Mouse (Mus musculus) cerebellum, postnatal 4 days (tissue): ENCODE measurements around the gene Lyst.
"Not testable (repeated sequence)": the region's sequence is repeated elsewhere in the genome, so short reads cannot be mapped to it uniquely, and the experiment has no call there.

Source experiments
- DNase-seq, 2 experiments: peaks; one replicate each; pipeline ENCODE4 v3.0.0; 2022; ENCODE audit warnings: low spot score in 2 of 2, mixed read lengths in 1 of 2

Gene Lyst

GRCm38 (mm10) chr13:13590048-13591011 lies at the start of gene Lyst:
Gene Lyst, plus strand, starts transcription at chr13:13590397.
- DNase-seq, result peak; percentile 99

DNA sequence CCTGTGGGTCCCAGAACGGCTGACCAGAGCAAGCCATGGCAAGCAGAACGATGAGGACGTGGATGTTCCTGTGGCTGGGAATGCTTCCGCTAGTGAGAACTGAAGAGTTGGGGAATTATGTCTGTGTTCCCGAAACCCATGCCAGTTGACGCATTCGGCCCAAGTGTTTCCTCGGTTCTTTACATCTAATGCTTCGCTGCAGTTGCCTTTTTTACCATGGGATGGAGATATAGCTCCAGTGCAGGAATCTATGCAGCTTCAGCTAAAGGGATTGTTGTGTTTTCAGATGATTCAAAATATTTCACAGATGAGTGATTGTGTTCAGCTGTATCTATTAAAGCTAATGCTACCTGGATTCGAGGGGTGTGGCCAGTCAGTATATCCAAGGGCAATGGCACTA lies 47.1 kb upstream of the Lyst start:
- DNase-seq, result not testable (repeated sequence)

DNA sequence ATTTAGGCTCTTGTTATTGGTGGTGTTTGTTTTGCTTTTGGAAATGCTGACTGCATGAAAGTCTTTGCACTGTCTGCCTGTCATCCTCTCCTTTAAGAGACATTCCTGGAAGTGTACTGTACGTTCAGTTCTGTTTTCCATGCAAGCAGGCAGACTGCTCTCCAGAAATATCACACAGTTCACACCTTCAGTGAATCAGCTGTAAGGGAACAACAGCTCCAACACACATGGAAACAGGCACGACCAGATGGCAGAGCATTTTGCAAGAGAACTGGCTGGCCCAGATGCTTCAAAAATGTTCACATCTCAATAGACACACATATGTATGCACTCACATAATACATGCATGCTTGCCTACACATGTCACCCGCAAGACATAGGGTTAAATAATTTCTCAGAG lies 43.4 kb upstream of the Lyst start:
- DNase-seq, result no peak

DNA sequence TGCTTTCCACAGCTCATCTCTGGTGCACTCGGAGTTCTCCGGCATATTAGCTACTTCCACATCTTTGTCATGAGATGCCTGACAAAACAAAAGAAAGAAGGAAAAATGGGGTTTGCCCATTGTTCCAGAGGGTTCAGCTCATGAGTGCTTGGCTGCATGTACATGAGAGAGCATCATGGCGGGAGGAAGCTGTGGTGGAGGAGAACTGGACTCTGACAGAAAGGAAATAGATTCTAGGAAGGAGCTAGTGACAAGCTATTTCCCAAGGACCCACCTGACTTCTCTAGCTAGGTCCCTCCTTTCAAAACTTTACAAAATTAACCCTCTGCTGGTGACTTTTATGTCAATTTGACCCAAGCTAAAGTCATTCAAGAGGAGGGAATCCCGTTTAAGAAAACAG lies 42.3 kb upstream of the Lyst start:
- no peak for DNase-seq

DNA sequence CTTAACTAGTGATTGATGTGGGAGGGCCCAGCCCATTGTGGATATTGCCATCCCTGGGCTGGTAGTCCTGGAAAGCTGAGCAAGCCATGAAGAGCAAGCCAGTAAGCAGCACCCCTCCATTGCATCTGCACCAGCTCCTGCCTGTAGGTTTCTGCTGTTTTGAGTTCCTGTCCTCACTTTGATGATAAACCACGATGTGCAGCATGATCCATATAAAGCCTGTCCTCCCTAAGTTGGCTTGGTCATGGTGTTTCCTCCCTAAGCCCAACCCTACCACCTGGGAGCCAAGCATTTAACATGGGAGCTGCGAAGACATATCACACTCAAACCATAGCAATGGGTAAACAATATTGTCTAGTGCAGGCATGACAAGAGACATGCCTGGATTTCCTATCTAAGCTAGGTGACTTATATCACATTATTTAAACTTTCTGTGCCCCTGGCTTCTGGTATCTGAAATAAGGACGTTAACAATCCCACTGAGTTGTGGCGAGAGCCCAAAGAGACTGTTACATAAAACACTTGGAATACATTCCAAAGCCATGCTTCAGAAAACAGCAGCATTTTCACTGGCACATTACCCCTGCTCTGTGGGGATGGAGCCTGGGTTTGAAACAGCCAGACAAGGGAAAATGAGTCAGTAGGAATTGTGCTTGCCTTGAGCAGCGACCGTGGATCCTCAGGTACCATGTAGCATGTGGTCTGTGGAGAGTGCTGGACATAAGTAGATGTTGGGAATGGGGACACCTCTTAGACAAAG lies 41.6 kb upstream of the Lyst start:
- DNase-seq, result no peak

DNA sequence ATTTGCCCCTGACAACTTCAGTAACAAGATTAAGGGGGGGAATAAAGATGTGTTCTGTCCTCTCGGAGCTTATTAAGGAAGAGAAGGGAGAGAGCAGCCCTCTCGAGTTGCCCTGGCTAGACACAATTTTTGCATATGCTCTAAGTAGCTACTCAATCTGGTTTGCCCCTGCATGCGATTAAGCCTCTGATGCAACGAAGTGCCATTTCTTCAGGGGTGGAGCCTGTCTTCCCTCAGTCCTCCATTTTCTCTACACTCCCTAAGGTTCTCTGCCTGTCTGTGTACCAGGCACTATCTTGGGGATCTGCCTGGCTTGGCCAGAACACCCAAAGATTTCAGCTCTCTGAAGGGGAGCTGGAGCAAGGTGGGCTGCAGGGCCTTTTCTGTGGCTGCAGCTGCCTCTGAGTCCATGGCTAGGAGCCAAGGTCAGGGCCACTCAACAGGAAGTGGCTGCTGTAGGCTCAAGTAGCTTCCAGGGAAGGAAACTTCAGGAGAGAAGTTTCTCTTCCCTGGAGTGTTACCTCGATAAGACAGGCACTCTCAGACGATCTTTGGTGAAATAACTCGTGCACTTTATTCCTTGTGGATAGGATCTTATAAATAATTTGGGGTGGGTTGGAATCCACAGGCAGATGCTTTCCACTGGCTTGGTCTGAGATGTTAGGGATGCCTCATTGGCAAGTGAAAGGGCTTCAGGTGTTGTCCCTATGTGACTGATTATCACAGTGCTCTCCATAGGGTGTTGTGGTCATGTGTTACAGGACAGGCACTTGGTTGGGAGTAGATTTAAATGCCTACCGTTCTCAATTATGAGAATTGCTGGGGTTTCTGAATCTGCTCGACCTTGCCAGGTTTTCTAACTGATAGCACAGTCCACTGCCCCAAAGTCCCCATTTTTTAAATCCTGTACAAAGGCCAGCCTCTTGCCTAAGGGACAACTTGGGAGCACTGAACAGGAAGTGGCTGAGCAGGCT lies 40.2 kb upstream of the Lyst start:
- DNase-seq, result no peak

GRCm38 (mm10) chr13:13552020-13552419 lies 38.2 kb upstream of the Lyst start:
- no peak for DNase-seq

DNA sequence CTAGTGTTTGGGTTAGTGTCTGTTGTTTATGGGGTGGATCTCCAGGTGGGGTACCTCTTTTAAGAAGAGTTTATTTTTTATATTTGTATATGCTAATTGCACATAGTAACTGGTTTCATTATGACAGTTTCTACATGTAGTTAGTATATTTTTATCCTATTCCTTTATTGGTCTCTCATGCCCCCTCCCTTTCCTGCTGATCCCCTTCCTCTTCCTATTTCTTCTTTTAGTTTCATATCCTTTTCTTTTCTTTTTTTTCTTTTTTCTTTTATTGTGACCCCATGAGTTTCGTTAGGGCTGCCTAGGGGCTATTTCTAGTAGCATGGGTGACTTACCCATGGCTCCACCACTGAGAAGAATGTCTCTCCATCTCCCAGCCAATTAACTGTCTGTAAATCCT lies 36.5 kb upstream of the Lyst start:
- no peak for DNase-seq

DNA sequence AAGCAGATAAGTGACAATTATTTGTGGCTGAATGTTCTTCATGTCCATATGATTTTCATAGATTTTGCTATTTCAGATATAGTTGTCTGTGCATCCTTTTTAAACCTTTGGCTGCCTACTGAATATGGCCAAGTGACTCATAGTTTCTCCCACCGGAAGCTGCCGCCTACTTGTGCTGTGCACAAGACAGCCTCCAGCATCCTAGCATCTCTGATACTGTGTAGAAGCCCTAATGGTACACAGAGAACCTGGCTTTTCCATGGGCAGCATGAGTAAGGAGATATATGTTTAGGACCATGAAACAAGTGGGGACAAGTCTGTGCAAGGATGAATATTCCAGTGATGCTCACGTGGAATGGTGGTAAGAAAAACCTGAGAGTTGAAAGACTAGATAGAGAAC lies 35.0 kb upstream of the Lyst start:
- no peak for DNase-seq

DNA sequence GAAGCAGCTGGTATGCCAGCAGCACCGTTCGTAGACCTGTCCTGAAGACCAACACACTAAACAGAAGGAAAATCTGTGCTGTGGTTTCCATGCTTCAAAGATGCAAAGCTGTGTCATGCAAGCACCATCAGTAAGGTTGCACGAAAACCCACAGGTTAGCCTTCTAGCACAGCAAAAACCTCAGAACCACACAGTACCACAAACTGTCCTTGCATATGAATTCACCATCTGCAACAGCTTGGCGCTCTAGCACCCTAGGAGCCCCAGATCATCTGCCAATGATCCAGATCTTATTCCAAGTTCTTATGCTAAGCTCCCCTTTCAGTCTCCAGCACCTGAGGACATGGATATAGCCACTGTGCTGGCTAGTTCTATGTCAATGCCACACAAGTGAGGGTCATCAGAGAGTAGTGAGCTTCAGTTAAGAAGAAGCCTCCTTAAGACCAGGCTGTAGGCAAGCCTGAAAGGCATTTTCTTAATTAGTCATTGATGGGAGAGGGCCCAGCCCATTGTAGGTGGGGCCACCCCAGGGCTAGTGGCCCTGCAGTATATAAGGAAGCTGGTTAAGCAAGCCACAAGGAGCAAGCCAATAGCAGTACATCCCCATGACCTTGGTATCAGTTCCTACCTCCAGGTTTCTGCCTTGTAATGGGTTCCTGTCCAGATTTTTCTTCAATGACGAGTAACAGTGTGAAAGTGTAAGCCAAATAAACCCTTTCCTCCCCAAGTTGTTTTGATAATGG lies 33.0 kb upstream of the Lyst start:
- DNase-seq, result no peak

GRCm38 (mm10) chr13:13558251-13558650 lies 31.9 kb upstream of the Lyst start:
- no peak for DNase-seq

DNA sequence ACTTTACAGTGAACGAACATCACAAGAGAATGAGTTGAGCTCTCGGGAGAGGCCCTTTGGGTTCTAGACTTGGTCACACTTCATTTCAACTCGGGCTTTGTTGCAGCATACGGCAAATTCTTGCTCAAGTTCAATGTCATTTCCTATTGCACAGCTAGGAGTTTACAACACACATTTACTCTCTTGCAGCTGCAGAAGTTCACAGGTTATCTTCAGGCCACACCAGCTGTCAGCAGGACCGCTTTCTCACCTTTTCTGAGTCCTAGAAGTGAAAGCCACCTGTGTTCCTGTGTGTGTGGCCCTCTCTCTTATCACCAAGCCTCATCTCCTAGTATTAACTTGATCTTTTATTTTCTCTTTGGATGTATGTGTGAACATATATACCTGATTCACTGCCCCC lies 31.3 kb upstream of the Lyst start:
- no peak for DNase-seq

DNA sequence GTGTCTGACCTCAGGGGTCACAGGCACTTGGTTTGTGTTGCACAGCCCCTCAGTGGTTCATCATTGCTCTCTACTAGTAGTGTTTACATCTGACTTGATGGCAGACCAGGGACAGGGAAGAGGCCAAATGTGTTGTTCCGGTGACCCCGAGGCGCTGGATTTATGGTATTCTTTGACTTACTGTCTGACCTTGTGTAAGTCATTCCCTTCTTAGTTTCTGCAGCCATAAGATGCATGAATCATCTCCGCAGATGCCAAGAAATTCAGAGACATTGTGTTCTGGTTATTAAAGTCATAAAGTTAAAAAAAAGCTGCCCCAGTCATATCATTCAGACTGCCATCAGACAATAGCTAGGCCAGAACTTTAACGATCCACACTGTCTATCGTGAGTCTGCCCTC lies 27.6 kb upstream of the Lyst start:
- DNase-seq, result no peak

DNA sequence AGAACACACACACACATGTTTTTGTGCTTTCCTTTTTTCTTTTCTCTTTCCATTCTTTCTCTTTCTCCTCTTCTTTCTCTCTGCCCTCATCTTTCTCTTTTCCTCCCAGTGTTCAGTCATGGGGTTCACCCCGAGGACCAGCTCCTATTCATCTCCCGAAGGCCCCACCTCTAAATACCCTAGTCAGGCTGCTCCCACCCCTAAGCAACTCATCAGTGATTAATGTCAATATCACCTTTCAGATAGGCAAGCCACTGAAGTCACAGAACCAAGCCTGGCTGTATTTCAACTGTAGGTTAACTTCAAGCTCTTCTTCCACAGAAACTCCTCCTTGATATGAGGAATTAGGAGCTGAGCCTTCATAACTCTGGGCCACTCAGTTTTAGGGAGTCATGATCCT lies 26.1 kb upstream of the Lyst start:
- no peak for DNase-seq

GRCm38 (mm10) chr13:13564541-13564940 lies 25.7 kb upstream of the Lyst start:
- no peak for DNase-seq

DNA sequence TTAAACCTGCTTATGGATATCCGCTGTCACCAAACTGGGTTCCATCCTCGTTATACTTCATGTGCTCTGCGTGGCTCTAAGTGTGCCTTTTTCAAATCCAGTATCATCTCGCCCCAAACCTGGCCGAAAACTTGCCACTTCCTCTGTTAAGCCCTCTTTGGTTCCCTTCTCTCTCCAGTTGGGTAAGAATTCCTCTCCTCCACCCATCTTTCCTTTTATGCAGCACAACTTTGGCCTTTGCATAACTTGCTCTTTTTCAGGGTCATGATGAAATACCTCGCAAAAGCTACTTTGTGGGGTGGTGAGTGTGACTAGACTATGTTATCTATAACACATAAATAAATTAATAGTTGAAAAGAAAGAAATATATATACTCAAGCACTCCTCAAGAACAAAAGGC lies 22.6 kb upstream of the Lyst start:
- DNase-seq, result no peak

DNA sequence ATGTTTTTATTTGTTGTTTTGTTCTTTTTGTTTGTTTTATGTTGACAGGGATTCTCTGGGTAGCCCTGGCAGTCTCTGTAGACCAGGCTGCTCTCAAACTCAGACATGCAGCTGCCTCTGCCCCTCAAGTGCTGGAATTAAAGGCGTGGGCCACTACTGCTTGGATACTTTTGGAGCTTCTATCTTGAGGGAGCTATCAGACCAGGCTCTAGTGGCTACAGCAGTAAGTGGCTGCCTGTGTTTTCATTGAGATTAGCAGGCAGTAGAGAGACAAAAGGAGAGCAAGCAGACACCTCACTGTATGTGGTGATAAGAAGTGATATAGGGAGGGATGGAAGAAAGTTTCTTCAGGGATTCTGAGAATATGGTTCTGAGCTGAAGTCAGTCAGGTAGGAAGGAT lies 21.4 kb upstream of the Lyst start:
- no peak for DNase-seq

DNA sequence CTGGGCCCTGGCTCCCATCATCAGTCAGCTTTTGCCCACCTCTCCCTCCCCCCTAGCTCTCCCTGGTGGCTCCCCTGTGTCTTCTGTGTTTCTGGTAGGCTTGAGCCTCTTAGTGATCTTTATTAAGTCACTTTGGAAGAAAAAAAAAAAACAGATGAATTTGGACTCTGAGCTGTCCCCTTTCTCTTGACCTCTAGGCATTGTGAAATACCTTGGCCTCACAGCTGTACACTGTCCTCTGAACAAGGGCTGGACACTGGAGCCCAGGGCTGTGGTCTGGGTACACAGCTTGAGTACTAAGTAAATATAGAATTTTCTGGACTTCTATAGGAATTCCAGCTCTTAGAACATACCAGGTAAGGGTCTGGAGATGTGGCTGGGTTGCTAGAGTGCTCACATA lies 20.6 kb upstream of the Lyst start:
- no peak for DNase-seq

DNA sequence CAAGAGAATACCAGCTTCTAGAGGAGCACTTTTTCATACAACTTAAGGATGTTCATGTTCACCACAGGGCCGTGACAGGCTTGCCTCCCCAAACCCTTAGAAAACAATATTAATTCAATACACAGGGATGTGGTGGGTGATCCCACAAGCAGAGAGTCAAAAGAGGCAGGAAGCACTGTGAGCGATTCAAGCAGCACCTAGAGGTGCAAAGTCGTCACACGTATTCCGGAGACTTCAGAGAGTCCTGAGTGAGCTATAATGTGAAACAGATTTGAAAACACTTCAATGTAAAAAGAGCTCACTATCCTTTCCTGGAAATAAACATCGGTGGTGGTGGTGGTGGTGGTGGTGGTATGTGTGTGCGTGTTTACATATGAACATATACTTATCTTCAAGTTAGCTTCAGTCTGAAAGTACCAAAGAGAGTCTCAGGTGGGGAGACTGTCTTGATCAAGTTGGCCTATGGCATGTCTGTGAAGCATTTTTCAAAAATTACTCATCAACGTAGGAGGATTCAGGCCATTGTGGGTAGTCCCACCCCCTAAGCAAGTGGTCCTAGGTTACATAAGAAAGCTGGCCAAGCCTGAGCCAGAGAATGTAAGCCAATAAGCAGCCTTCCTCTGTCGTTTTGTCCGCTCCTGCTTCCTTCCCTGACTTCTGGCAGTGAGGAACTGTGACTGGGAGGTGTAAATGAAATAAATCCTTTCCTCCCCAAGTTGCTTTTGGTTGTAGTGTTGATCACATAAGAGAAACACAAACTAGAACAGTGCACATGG lies 17.9 kb upstream of the Lyst start:
- DNase-seq, result no peak

- no peak for DNase-seq
These were observed 17.3 kb upstream of the Lyst start for GRCm38 (mm10) chr13:13572941-13573340.
